Mouse (Mus musculus): ENCODE data around the gene Lrrc29. TPM values are rescaled to one million over a fixed set of nuclear protein-coding genes. Genes with fewer than 3 reads are reported as not detected.
A peak's percentile ranks its signal among the peaks of the same experiment; 100 is the strongest.

The Lrrc29 gene
- polyA plus RNA-seq (2014; fragmentation: Nextera tagmentation; extraction: Ambion mirVana) = 1.3 and 1.4 TPM in 2 replicates

DNA sequence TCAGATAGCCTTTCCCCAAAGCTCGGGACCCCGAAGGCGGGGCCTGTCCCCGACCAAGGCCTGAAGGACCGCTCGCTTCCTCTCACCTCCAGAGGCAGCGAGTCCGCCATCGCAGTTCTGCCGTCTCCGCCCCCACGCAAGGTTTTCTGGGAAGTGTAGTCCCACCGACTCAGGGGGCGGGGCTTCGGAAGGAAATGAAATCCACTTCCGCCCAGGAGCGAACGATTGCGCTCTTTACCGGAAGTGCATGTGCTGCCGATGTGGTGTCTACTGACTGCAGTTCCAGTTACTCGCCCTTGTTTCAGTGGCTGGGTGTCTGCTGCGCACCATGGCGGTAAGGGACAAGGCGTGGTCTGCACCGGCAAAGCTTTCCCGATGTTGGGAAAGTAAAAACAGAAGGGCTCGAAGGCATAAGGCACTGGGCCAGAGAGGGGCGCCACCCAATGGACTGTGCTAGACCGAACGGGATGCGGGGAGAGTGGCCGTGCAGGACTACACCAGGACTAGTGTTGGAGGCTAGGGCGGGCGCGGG is at the start of gene Lrrc29, which contains the start of gene Tmem208:
Gene Lrrc29 (minus strand): TSS at position 138 of the 532 bp plus-strand sequence.
Gene Tmem208 (plus strand): TSS at position 214 of the 532 bp plus-strand sequence.
- Histone ChIP-seq H3K9me3 (ENCODE audit: control insufficient read depth, low read length) (no peaks in the 10 kb centered on the region), H3K27ac (ENCODE audit: low read depth, low read length) (peak within 1 kb of the TSS; percentile 84), H3K9ac (ENCODE audit: low read length) (peak within 1 kb of the TSS; percentile 80), H3K36me3 (ENCODE audit: control insufficient read depth, insufficient read depth, low read length) (peaks cover 19% of the 10 kb centered on the region), H3K4me3 (ENCODE audit: low read depth, low read length) (peak within 1 kb of the TSS; percentile 77), H3K4me2 (ENCODE audit: low read depth) (peak within 1 kb of the TSS; percentile 87), H3K27me3 (ENCODE audit: control insufficient read depth, insufficient read depth, low read length) (no peaks in the 10 kb centered on the region), H3K4me1 (ENCODE audit: control insufficient read depth, insufficient read depth, low read length) (peaks cover 9% of the 10 kb centered on the region)
- ATAC-seq (ENCODE audit: insufficient read depth, low FRiP score, low TSS enrichment) (peak; percentile 91), DNase-seq (ENCODE audit: low spot score) (peak; percentile 97)
- WGBS = under 1% methylated on average over 36 of the region's 36 CpGs

DNA sequence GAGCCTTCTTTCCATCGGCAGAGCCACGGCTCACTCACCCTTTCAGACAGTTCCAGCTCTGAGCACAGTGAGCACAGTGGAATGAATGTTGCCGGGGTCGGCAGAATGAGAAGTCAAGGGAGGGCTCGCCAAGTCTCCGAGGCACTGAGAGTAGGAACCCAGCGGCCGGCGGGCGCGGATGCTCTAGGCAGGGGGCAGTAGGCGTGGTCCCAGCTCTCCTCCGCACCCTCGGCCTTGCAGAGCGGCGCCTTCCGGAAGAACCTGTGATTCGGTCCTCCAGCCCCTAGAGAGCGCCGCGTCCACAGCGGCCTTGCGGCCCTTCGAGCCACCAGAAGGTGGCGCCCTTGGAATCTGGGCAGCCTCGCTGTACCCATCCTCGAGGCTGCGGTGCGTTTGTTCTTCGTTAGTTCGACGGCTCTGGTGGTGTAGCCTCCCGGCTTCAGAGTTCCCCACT is 48.5 kb upstream of the Lrrc29 start:
- 26% methylated on average over 32 of the region's 33 CpGs for WGBS
- Histone ChIP-seq H3K9me3 (ENCODE audit: control insufficient read depth, low read length) (no peaks in the 10 kb centered on the region), H3K36me3 (ENCODE audit: control insufficient read depth, insufficient read depth, low read length) (no peaks in the 10 kb centered on the region), H3K27me3 (ENCODE audit: control insufficient read depth, insufficient read depth, low read length) (no peaks in the 10 kb centered on the region), H3K4me2 (ENCODE audit: low read depth) (peak overlapping the region; percentile 37), H3K9ac (ENCODE audit: low read length) (0 out of 2 replicates have a peak overlapping the region, but pooled peaks have one; percentile 28), H3K4me1 (ENCODE audit: control insufficient read depth, insufficient read depth, low read length) (no peaks in the 10 kb centered on the region), H3K4me3 (ENCODE audit: low read depth, low read length) (no peak overlapping the region), H3K27ac (ENCODE audit: low read depth, low read length) (no peak overlapping the region)
- DNase-seq (ENCODE audit: low spot score) = peak; percentile 56
- ATAC-seq (ENCODE audit: insufficient read depth, low FRiP score, low TSS enrichment) = 0 out of 2 replicates have a peak, but pooled peaks have one; percentile 45

DNA sequence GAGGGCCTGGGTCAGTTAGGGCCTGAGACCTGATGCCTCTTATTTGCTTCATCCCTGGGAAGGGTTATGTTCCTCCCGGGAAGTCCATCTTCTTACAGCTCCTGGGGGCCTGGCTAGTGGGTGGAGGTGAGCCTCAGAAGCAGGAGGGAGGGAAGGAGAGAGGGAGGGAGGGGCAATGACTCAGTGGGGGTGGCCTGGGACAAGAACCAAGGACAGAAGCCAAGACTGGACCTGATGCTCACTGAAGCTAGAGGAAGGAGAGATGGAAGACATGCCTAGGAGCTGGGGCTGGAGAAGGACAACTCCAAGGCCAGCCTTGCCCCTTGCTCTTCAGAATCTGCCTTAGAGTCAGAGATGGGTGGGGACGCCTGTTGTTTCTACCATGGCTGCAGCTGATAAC is 47.0 kb upstream of the Lrrc29 start, which contains the start of gene Plekhg4:
Gene Plekhg4 (plus strand): TSS at position 243 of the 400 bp plus-strand sequence.
- ATAC-seq (ENCODE audit: insufficient read depth, low FRiP score, low TSS enrichment) (no peak), DNase-seq (ENCODE audit: low spot score) (no peak)
- WGBS = 62% methylated on average over 2 of the region's 2 CpGs
- Histone ChIP-seq H3K27me3 (ENCODE audit: control insufficient read depth, insufficient read depth, low read length) (no peaks in the 10 kb centered on the region), H3K4me3 (ENCODE audit: low read depth, low read length) (no peak within 1 kb of the TSS), H3K9me3 (ENCODE audit: control insufficient read depth, low read length) (no peaks in the 10 kb centered on the region), H3K36me3 (ENCODE audit: control insufficient read depth, insufficient read depth, low read length) (no peaks in the 10 kb centered on the region), H3K9ac (ENCODE audit: low read length) (no peak within 1 kb of the TSS), H3K27ac (ENCODE audit: low read depth, low read length) (no peak within 1 kb of the TSS), H3K4me2 (ENCODE audit: low read depth) (peak within 1 kb of the TSS; percentile 37; the same call in 1 of the 2 replicates), H3K4me1 (ENCODE audit: control insufficient read depth, insufficient read depth, low read length) (no peaks in the 10 kb centered on the region)

DNA sequence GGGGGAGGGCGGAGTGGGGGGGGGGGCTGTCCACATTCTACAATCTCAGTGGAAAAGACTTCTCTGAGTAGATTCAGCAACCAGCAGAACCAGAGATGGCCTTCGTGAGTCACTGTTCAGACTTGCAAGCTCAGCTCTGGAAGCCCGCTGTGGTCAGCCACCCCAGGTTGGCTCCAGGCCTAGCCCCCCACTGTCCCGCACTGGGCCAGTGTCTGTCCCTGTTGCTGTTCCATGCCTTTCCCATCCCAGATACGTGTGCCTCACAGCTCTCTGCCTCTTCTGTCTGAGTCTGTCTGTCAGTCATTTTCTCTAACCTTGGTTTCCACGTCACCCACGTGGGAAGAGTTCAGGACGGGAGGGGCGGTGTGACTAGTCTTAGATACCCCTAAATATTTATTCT is 46.4 kb upstream of the Lrrc29 start:
- ATAC-seq (ENCODE audit: insufficient read depth, low FRiP score, low TSS enrichment) = no peak
- H3K9ac ChIP-seq (ENCODE audit: low read length) = no peak overlapping the region
- 83% methylated on average over 9 of the region's 9 CpGs for WGBS
- no peaks in the 10 kb centered on the region for H3K27me3 ChIP-seq (ENCODE audit: control insufficient read depth, insufficient read depth, low read length)
- no peak overlapping the region for H3K4me3 ChIP-seq (ENCODE audit: low read depth, low read length)
- no peak overlapping the region for H3K4me2 ChIP-seq (ENCODE audit: low read depth)
- H3K4me1 ChIP-seq (ENCODE audit: control insufficient read depth, insufficient read depth, low read length) = no peaks in the 10 kb centered on the region
- no peak overlapping the region for H3K27ac ChIP-seq (ENCODE audit: low read depth, low read length)
- no peak for DNase-seq (ENCODE audit: low spot score)
- H3K36me3 ChIP-seq (ENCODE audit: control insufficient read depth, insufficient read depth, low read length) = no peaks in the 10 kb centered on the region
- no peaks in the 10 kb centered on the region for H3K9me3 ChIP-seq (ENCODE audit: control insufficient read depth, low read length)

DNA sequence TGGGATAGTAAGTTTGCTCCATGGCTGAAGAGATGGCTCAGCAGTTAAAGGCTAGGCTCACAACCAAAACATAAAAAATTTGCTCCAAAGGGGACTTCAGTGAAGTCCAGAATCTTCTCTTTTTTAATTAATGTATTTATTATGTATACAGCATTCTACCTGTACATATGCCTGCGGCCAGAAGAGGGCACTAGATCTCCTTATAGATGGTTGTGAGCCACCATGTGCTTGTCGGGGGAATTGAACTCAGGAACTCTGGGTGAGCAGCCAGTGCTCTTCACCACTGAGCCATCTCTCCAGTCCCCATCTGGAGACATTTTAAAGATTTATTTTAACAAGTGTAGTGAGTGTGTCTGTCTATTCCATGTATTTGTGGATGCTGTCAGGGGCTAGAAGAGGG is 41.0 kb upstream of the Lrrc29 start:
- WGBS = 74% methylated on average over 2 of the region's 2 CpGs

DNA sequence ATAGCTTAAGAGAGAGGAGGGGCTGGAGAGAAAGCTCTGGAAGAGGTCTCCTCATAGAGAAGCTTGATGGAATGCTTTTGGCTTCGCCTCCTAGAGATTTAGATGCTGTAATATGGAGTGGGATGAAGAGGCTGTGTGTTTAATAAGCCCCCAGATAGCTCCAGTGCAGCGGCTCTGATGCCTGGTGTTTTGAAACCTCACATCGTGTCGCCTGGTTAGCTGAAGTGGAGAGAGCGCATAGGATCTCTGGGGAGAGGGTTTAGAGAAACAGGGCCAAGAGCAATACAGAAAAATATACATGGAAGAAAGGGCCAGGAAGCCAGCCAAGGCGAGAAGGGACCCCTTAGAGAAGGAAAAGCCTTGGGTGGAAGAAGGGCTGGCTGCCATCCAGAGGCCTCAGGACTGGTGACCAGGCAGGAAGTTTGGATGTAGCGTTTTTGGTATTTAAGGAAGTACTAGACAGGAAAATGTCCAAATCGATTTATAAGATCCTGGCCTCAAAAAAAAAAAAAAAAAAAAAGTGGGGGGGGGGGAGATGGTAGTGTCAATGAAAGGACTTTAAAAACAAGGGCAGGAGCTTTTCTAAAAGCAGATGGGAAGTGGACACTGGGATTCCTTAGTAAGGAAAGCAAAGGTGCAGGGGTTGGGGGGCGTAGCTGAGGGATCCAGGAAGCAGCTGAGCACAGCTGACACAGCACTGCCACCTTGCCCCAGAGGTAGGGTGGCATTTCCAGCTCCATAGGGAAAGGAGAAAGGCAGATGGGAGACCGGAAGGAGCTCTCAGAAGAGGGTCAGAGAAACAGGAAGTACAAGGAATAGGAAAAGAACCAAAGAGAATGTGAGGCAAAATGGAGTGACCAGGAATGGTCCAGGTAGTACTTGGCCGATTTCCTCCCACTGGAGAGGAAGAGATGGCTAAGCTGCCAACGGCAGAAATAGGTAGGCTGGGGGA is 35.9 kb upstream of the Lrrc29 start:
- H3K4me2 ChIP-seq (ENCODE audit: low read depth) = no peak overlapping the region
- no peaks in the 10 kb centered on the region for H3K36me3 ChIP-seq (ENCODE audit: control insufficient read depth, insufficient read depth, low read length)
- H3K9ac ChIP-seq (ENCODE audit: low read length) = no peak overlapping the region
- no peak overlapping the region for H3K27ac ChIP-seq (ENCODE audit: low read depth, low read length)
- H3K9me3 ChIP-seq (ENCODE audit: control insufficient read depth, low read length) = no peaks in the 10 kb centered on the region
- no peaks in the 10 kb centered on the region for H3K27me3 ChIP-seq (ENCODE audit: control insufficient read depth, insufficient read depth, low read length)
- no peak for ATAC-seq (ENCODE audit: insufficient read depth, low FRiP score, low TSS enrichment)
- no peak for DNase-seq (ENCODE audit: low spot score)
- H3K4me1 ChIP-seq (ENCODE audit: control insufficient read depth, insufficient read depth, low read length) = no peaks in the 10 kb centered on the region
- WGBS = 83% methylated on average over 12 of the region's 12 CpGs
- H3K4me3 ChIP-seq (ENCODE audit: low read depth, low read length) = no peak overlapping the region

More for the DNA sequence above, 41.0 kb upstream of the Lrrc29 start:
- ATAC-seq (ENCODE audit: insufficient read depth, low FRiP score, low TSS enrichment) = no peak
- Histone ChIP-seq H3K4me2 (ENCODE audit: low read depth) (no peak overlapping the region), H3K36me3 (ENCODE audit: control insufficient read depth, insufficient read depth, low read length) (no peaks in the 10 kb centered on the region), H3K9ac (ENCODE audit: low read length) (no peak overlapping the region), H3K4me1 (ENCODE audit: control insufficient read depth, insufficient read depth, low read length) (no peaks in the 10 kb centered on the region), H3K27ac (ENCODE audit: low read depth, low read length) (no peak overlapping the region), H3K9me3 (ENCODE audit: control insufficient read depth, low read length) (no peaks in the 10 kb centered on the region), H3K27me3 (ENCODE audit: control insufficient read depth, insufficient read depth, low read length) (no peaks in the 10 kb centered on the region), H3K4me3 (ENCODE audit: low read depth, low read length) (no peak overlapping the region)
- peak; percentile 38 for DNase-seq (ENCODE audit: low spot score)

DNA sequence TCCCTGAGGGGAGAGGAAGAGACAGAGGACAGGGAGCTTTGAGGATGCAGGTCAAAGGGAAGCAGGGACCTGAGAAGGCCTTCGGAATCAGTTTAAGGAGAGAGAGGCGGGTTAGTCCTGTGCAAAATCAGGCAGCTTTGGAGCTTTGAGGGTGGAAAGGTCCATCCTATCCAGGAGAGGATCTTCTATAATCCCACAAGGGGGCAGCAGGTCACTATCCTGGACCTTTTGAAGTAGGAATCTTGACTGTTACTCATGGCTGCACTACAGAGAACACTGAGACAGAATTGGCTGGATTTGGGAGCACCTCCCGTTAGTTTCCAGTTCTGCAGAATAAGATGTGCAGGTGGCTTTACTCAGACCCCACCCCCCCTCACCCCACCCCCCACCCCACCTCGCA is 33.6 kb upstream of the Lrrc29 start:
- no peaks in the 10 kb centered on the region for H3K36me3 ChIP-seq (ENCODE audit: control insufficient read depth, insufficient read depth, low read length)
- no peak overlapping the region for H3K4me2 ChIP-seq (ENCODE audit: low read depth)
- H3K9me3 ChIP-seq (ENCODE audit: control insufficient read depth, low read length) = no peaks in the 10 kb centered on the region
- H3K4me3 ChIP-seq (ENCODE audit: low read depth, low read length) = no peak overlapping the region
- H3K27me3 ChIP-seq (ENCODE audit: control insufficient read depth, insufficient read depth, low read length) = no peaks in the 10 kb centered on the region
- peak; percentile 57 for DNase-seq (ENCODE audit: low spot score)
- no peak for ATAC-seq (ENCODE audit: insufficient read depth, low FRiP score, low TSS enrichment)
- peaks cover 3% of the 10 kb centered on the region; the same call in 1 of the 2 replicates for H3K4me1 ChIP-seq (ENCODE audit: control insufficient read depth, insufficient read depth, low read length)
- 50% methylated on average over 4 of the region's 4 CpGs for WGBS
- no peak overlapping the region for H3K9ac ChIP-seq (ENCODE audit: low read length)
- H3K27ac ChIP-seq (ENCODE audit: low read depth, low read length) = no peak overlapping the region

DNA sequence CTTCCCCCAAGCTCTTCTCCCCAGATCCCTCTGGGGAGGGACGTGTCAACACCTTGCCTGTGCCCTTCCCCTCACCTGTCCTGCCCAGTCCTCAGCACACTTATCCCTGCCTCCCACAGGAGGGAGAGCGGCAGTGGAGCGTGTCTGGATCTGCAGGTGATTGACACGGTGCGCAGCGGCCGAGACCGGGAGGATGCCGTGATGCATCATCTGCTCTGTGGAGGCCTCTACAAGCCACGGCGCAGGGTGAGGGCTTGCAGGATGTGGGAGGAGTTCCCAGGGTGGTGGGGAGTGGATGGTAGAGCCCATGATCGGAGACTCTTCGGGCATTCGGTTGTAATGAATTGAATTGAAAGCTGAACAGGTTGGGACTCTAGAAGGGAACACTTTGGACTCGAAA is 33.1 kb upstream of the Lrrc29 start:
- DNase-seq (ENCODE audit: low spot score) (no peak), ATAC-seq (ENCODE audit: insufficient read depth, low FRiP score, low TSS enrichment) (no peak)
- Histone ChIP-seq H3K4me2 (ENCODE audit: low read depth) (no peak overlapping the region), H3K4me3 (ENCODE audit: low read depth, low read length) (no peak overlapping the region), H3K9ac (ENCODE audit: low read length) (no peak overlapping the region), H3K9me3 (ENCODE audit: control insufficient read depth, low read length) (no peaks in the 10 kb centered on the region), H3K27me3 (ENCODE audit: control insufficient read depth, insufficient read depth, low read length) (no peaks in the 10 kb centered on the region), H3K27ac (ENCODE audit: low read depth, low read length) (no peak overlapping the region), H3K36me3 (ENCODE audit: control insufficient read depth, insufficient read depth, low read length) (no peaks in the 10 kb centered on the region), H3K4me1 (ENCODE audit: control insufficient read depth, insufficient read depth, low read length) (peaks cover 3% of the 10 kb centered on the region; the same call in 1 of the 2 replicates)
- 80% methylated on average over 15 of the region's 15 CpGs for WGBS
